Mouse (Mus musculus): ENCODE data around the gene 4921504E06Rik. TPM values are rescaled to one million over a fixed set of nuclear protein-coding genes. Genes with fewer than 3 reads are reported as not detected.

Gene 4921504E06Rik
- polyA plus RNA-seq, 1 experiment, result not detected

GRCm38 (mm10) chr2:19560654-19561053 is 6.9 kb upstream of the 4921504E06Rik start:
- no peaks in the 10 kb centered on the region for H3K79me2 ChIP-seq (ENCODE audit: control insufficient read depth, insufficient read depth)
- H3ac ChIP-seq (ENCODE audit: control insufficient read depth, insufficient read length), result no peak overlapping the region
- no peaks in the 10 kb centered on the region for H3K27me3 ChIP-seq (ENCODE audit: control insufficient read depth, insufficient read depth, insufficient read length)
- TF ChIP-seq REST (IDR thresholded peaks at IDR 0.05; ENCODE audit: insufficient read depth, insufficient read length) (no peak), SRF (IDR thresholded peaks at IDR 0.05; ENCODE audit: control insufficient read depth, insufficient read length, low read depth) (no peak), E2F4 (IDR thresholded peaks at IDR 0.05; ENCODE audit: insufficient read depth) (no peak), TCF3 (IDR thresholded peaks at IDR 0.05; ENCODE audit: insufficient read length, low read depth) (no peak), POLR2AphosphoS2 (IDR thresholded peaks at IDR 0.05; ENCODE audit: insufficient read length, low read depth) (no peak), MYOD1 (IDR thresholded peaks at IDR 0.05; ENCODE audit: control insufficient read depth in 1 of 3, insufficient read length in 2 of 3, low read depth in 2 of 3) (no peak), MYOG (IDR thresholded peaks at IDR 0.05; ENCODE audit: control insufficient read depth in 1 of 3, insufficient read depth in 1 of 3, insufficient read length in 2 of 3, low read depth in 2 of 3) (no peak), USF1 (IDR thresholded peaks at IDR 0.05; ENCODE audit: low read depth) (no peak), TCF12 (IDR thresholded peaks at IDR 0.05; ENCODE audit: insufficient read depth, poor library complexity, severe bottlenecking) (no peak), MAX (IDR thresholded peaks at IDR 0.05; ENCODE audit: low read depth) (no peak), CEBPB (IDR thresholded peaks at IDR 0.05; ENCODE audit: insufficient read depth, poor library complexity, severe bottlenecking) (no peak), POLR2A (IDR thresholded peaks at IDR 0.05; ENCODE audit: insufficient read length, low read depth) (no peak)
- H3K36me3 ChIP-seq (ENCODE audit: control insufficient read depth, insufficient read depth), result no peaks in the 10 kb centered on the region
- H3K4me3 ChIP-seq, result no peak overlapping the region
- H3K4me2 ChIP-seq (ENCODE audit: low read depth), result no peak overlapping the region

DNA sequence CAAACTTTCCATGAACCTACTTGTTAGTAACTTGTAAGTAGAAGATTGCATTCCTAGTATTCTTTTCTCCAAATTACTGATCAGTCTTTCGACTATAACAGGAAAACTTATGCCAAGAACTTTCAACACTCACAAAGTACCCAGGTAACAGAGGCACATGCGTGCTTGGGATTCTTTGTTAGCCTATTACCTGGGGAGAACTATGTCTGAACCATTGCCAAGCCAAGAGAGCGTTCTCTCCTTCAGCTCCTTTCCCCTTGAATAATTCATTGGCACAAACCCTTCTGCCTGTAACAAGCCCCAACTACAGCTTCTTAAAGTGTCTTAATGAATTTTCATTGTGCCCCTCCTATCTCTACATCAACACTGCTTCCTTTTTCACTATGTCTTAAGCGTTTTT is 6.4 kb upstream of the 4921504E06Rik start:
- Histone ChIP-seq H3K4me3 (no peak overlapping the region), H3ac (ENCODE audit: control insufficient read depth, insufficient read length) (no peak overlapping the region)
- TF ChIP-seq MAX (IDR thresholded peaks at IDR 0.05; ENCODE audit: low read depth), result no peak
- TF ChIP-seq REST (IDR thresholded peaks at IDR 0.05; ENCODE audit: insufficient read depth, insufficient read length), result no peak
- no peak for TF ChIP-seq CEBPB (IDR thresholded peaks at IDR 0.05; ENCODE audit: insufficient read depth, poor library complexity, severe bottlenecking)
- TF ChIP-seq TCF3 (IDR thresholded peaks at IDR 0.05; ENCODE audit: insufficient read length, low read depth), result no peak
- no peak for TF ChIP-seq SRF (IDR thresholded peaks at IDR 0.05; ENCODE audit: control insufficient read depth, insufficient read length, low read depth)
- no peak for TF ChIP-seq POLR2A (IDR thresholded peaks at IDR 0.05; ENCODE audit: insufficient read length, low read depth)
- no peak for TF ChIP-seq E2F4 (IDR thresholded peaks at IDR 0.05; ENCODE audit: insufficient read depth)
- TF ChIP-seq MYOD1 (IDR thresholded peaks at IDR 0.05; ENCODE audit: control insufficient read depth in 1 of 3, insufficient read length in 2 of 3, low read depth in 2 of 3), result no peak
- no peak for TF ChIP-seq MYOG (IDR thresholded peaks at IDR 0.05; ENCODE audit: control insufficient read depth in 1 of 3, insufficient read depth in 1 of 3, insufficient read length in 2 of 3, low read depth in 2 of 3)
- no peak for TF ChIP-seq USF1 (IDR thresholded peaks at IDR 0.05; ENCODE audit: low read depth)
- TF ChIP-seq POLR2AphosphoS2 (IDR thresholded peaks at IDR 0.05; ENCODE audit: insufficient read length, low read depth), result no peak
- no peak for TF ChIP-seq TCF12 (IDR thresholded peaks at IDR 0.05; ENCODE audit: insufficient read depth, poor library complexity, severe bottlenecking)

GRCm38 (mm10) chr2:19551396-19551795 is 2.3 kb downstream of the 4921504E06Rik start:
- no peak for TF ChIP-seq MYOD1 (IDR thresholded peaks at IDR 0.05; ENCODE audit: control insufficient read depth in 1 of 3, insufficient read length in 2 of 3, low read depth in 2 of 3)
- no peak for TF ChIP-seq USF1 (IDR thresholded peaks at IDR 0.05; ENCODE audit: low read depth)
- TF ChIP-seq SRF (IDR thresholded peaks at IDR 0.05; ENCODE audit: control insufficient read depth, insufficient read length, low read depth), result no peak
- no peak for TF ChIP-seq TCF12 (IDR thresholded peaks at IDR 0.05; ENCODE audit: insufficient read depth, poor library complexity, severe bottlenecking)
- no peak for TF ChIP-seq E2F4 (IDR thresholded peaks at IDR 0.05; ENCODE audit: insufficient read depth)
- TF ChIP-seq POLR2A (IDR thresholded peaks at IDR 0.05; ENCODE audit: insufficient read length, low read depth), result no peak
- Histone ChIP-seq H3K79me2 (ENCODE audit: control insufficient read depth, insufficient read depth) (no peaks in the 10 kb centered on the region), H3K36me3 (ENCODE audit: control insufficient read depth, insufficient read depth) (no peaks in the 10 kb centered on the region), H3K27me3 (ENCODE audit: control insufficient read depth, insufficient read depth, insufficient read length) (no peaks in the 10 kb centered on the region), H3K4me3 (no peak overlapping the region), H3ac (ENCODE audit: control insufficient read depth, insufficient read length) (no peak overlapping the region), H3K4me2 (ENCODE audit: low read depth) (no peak overlapping the region)

More for the DNA sequence above, 6.4 kb upstream of the 4921504E06Rik start:
- Histone ChIP-seq H3K27me3 (ENCODE audit: control insufficient read depth, insufficient read depth, insufficient read length) (no peaks in the 10 kb centered on the region), H3K79me2 (ENCODE audit: control insufficient read depth, insufficient read depth) (no peaks in the 10 kb centered on the region), H3K4me2 (ENCODE audit: low read depth) (no peak overlapping the region), H3K36me3 (ENCODE audit: control insufficient read depth, insufficient read depth) (no peaks in the 10 kb centered on the region)

GRCm38 (mm10) chr2:19540906-19541305 is 12.8 kb downstream of the 4921504E06Rik start:
- TF ChIP-seq POLR2AphosphoS2 (IDR thresholded peaks at IDR 0.05; ENCODE audit: insufficient read length, low read depth) (no peak), MAX (IDR thresholded peaks at IDR 0.05; ENCODE audit: low read depth) (no peak), SRF (IDR thresholded peaks at IDR 0.05; ENCODE audit: control insufficient read depth, insufficient read length, low read depth) (no peak), TCF3 (IDR thresholded peaks at IDR 0.05; ENCODE audit: insufficient read length, low read depth) (no peak)
- no peaks in the 10 kb centered on the region for H3K79me2 ChIP-seq (ENCODE audit: control insufficient read depth, insufficient read depth)
- H3K4me2 ChIP-seq (ENCODE audit: low read depth), result no peak overlapping the region
- H3K36me3 ChIP-seq (ENCODE audit: control insufficient read depth, insufficient read depth), result no peaks in the 10 kb centered on the region
- H3K27me3 ChIP-seq (ENCODE audit: control insufficient read depth, insufficient read depth, insufficient read length), result no peaks in the 10 kb centered on the region
- H3ac ChIP-seq (ENCODE audit: control insufficient read depth, insufficient read length), result no peak overlapping the region
- no peak overlapping the region for H3K4me3 ChIP-seq

DNA sequence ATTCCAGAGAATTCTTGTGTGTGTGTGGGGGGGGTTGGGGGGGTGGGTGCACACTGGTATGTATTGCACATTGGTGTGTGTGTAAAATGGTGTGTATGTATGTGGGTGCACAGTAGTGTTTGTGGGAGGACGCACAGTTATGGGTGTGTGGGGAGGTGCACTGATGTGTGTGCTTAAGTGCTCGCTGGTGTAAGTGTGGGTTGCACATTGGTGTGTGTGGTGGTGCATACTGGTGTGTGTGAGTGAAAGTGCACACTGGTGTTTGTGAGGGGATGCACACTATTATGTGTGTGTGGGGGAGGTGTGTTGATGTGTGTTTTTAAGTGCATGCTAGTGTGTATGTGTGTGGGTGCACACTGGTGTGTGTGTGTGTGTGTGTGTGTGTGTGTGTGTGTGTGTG is 24.3 kb downstream of the 4921504E06Rik start:
- H3K4me2 ChIP-seq (ENCODE audit: low read depth), result no peak overlapping the region
- TF ChIP-seq USF1 (IDR thresholded peaks at IDR 0.05; ENCODE audit: low read depth) (no peak), REST (IDR thresholded peaks at IDR 0.05; ENCODE audit: insufficient read depth, insufficient read length) (no peak), SRF (IDR thresholded peaks at IDR 0.05; ENCODE audit: control insufficient read depth, insufficient read length, low read depth) (no peak), MAX (IDR thresholded peaks at IDR 0.05; ENCODE audit: low read depth) (no peak), CEBPB (IDR thresholded peaks at IDR 0.05; ENCODE audit: insufficient read depth, poor library complexity, severe bottlenecking) (no peak), TCF12 (IDR thresholded peaks at IDR 0.05; ENCODE audit: insufficient read depth, poor library complexity, severe bottlenecking) (no peak), POLR2A (IDR thresholded peaks at IDR 0.05; ENCODE audit: insufficient read length, low read depth) (no peak), POLR2AphosphoS2 (IDR thresholded peaks at IDR 0.05; ENCODE audit: insufficient read length, low read depth) (no peak), MYOG (IDR thresholded peaks at IDR 0.05; ENCODE audit: control insufficient read depth in 1 of 3, insufficient read depth in 1 of 3, insufficient read length in 2 of 3, low read depth in 2 of 3) (no peak), MYOD1 (IDR thresholded peaks at IDR 0.05; ENCODE audit: control insufficient read depth in 1 of 3, insufficient read length in 2 of 3, low read depth in 2 of 3) (no peak), E2F4 (IDR thresholded peaks at IDR 0.05; ENCODE audit: insufficient read depth) (no peak), TCF3 (IDR thresholded peaks at IDR 0.05; ENCODE audit: insufficient read length, low read depth) (no peak)
- no peak overlapping the region for H3K4me3 ChIP-seq
- no peak overlapping the region for H3ac ChIP-seq (ENCODE audit: control insufficient read depth, insufficient read length)
- H3K36me3 ChIP-seq (ENCODE audit: control insufficient read depth, insufficient read depth), result no peaks in the 10 kb centered on the region
- no peaks in the 10 kb centered on the region for H3K79me2 ChIP-seq (ENCODE audit: control insufficient read depth, insufficient read depth)
- no peaks in the 10 kb centered on the region for H3K27me3 ChIP-seq (ENCODE audit: control insufficient read depth, insufficient read depth, insufficient read length)

All from myocyte (in vitro differentiated cells).